Mouse (Mus musculus) megakaryocyte, embryonic 14.5 days (primary cell): ENCODE results near the gene Col6a6. TPM values are rescaled to one million over a fixed set of nuclear protein-coding genes. Genes with fewer than 3 reads are reported as not detected.

Experiments
- H3K27me3 ChIP-seq: replicated peaks from 2 replicates; pipeline ENCODE3; 2012; ENCODE audit warnings: inconsistent platforms
- H3K36me3 ChIP-seq: replicated peaks from 2 replicates; pipeline ENCODE3; 2012; ENCODE audit warnings: low read length, inconsistent platforms, mixed read lengths
- H3K4me1 ChIP-seq: 2 replicates; pipeline ENCODE4 v1.6.1; 2012; ENCODE audit warnings: inconsistent platforms
- H3K4me3 ChIP-seq: replicated peaks from 2 replicates; pipeline ENCODE3; 2012; ENCODE audit warnings: moderate library complexity, mild to moderate bottlenecking, inconsistent platforms
- H3K9me3 ChIP-seq: 2 replicates; pipeline ENCODE4 v1.6.1; 2012; ENCODE audit warnings: inconsistent platforms
- FLI1 ChIP-seq: IDR thresholded peaks from 2 replicates; pipeline ENCODE4 v1.6.1; 2012; ENCODE audit warnings: low read length, inconsistent platforms, mixed read lengths
- GATA1 ChIP-seq: IDR thresholded peaks from 3 replicates; pipeline ENCODE4 v1.6.1; 2012; ENCODE audit warnings: mixed read lengths, low read length, inconsistent platforms, borderline replicate concordance
- polyA plus RNA-seq: library from polyadenylated mRNA; stranded (reverse); fragments of >175 nt; gene quantifications from 2 replicates; pipeline ENCODE4 v1.2.3, GENCODE M21; 2012; ENCODE audit warnings: low replicate concordance; ENCODE audit not compliant: insufficient read depth

Col6a6 gene
- polyA plus RNA-seq, 1 experiment, result 0.12 TPM

GRCm38 (mm10) chr9:105689485-105689884 is 138.5 kb downstream of the Col6a6 start:
- no peak for TF ChIP-seq FLI1
- no peak for TF ChIP-seq GATA1
- Histone ChIP-seq H3K27me3 (no peaks in the 10 kb centered on the region), H3K9me3 (no peaks in the 10 kb centered on the region), H3K36me3 (peaks cover 49% of the 10 kb centered on the region), H3K4me1 (no peaks in the 10 kb centered on the region), H3K4me3 (no peak overlapping the region)

- no peaks in the 10 kb centered on the region for H3K4me1 ChIP-seq
Observed at GRCm38 (mm10) chr9:105684549-105685165, 143.3 kb downstream of the Col6a6 start.

GRCm38 (mm10) chr9:105681386-105681785 is 146.6 kb downstream of the Col6a6 start:
- Histone ChIP-seq H3K4me3 (no peak overlapping the region), H3K36me3 (peaks cover 88% of the 10 kb centered on the region), H3K9me3 (no peaks in the 10 kb centered on the region), H3K4me1 (no peaks in the 10 kb centered on the region), H3K27me3 (no peaks in the 10 kb centered on the region)
- TF ChIP-seq FLI1 (no peak), GATA1 (no peak)

More at GRCm38 (mm10) chr9:105684549-105685165, 143.3 kb downstream of the Col6a6 start:
- Histone ChIP-seq H3K27me3 (no peaks in the 10 kb centered on the region), H3K9me3 (no peaks in the 10 kb centered on the region), H3K4me3 (no peak overlapping the region), H3K36me3 (peaks cover 89% of the 10 kb centered on the region)
- TF ChIP-seq FLI1 (no peak), GATA1 (no peak)

GRCm38 (mm10) chr9:105675941-105676340 is 152.0 kb downstream of the Col6a6 start:
- H3K4me1 ChIP-seq, result peaks cover 23% of the 10 kb centered on the region
- H3K27me3 ChIP-seq, result no peaks in the 10 kb centered on the region
- no peaks in the 10 kb centered on the region for H3K9me3 ChIP-seq
- no peak overlapping the region for H3K4me3 ChIP-seq
- H3K36me3 ChIP-seq, result peaks cover 75% of the 10 kb centered on the region
- TF ChIP-seq GATA1 (no peak), FLI1 (no peak)

- peaks cover 23% of the 10 kb centered on the region for H3K4me1 ChIP-seq
- no peaks in the 10 kb centered on the region for H3K9me3 ChIP-seq
- TF ChIP-seq FLI1 (no peak), GATA1 (no peak)
- H3K36me3 ChIP-seq, result peaks cover 85% of the 10 kb centered on the region
- H3K4me3 ChIP-seq, result no peak overlapping the region
- H3K27me3 ChIP-seq, result no peaks in the 10 kb centered on the region
Observed at GRCm38 (mm10) chr9:105672032-105672431, 155.9 kb downstream of the Col6a6 start.

GRCm38 (mm10) chr9:105670916-105671315 is 157.0 kb downstream of the Col6a6 start:
- TF ChIP-seq FLI1 (no peak), GATA1 (no peak)
- Histone ChIP-seq H3K4me1 (peaks cover 22% of the 10 kb centered on the region), H3K4me3 (no peak overlapping the region), H3K36me3 (peaks cover 85% of the 10 kb centered on the region), H3K9me3 (no peaks in the 10 kb centered on the region), H3K27me3 (no peaks in the 10 kb centered on the region)

GRCm38 (mm10) chr9:105665269-105665668 is 162.7 kb downstream of the Col6a6 start:
- no peak for TF ChIP-seq GATA1
- no peak for TF ChIP-seq FLI1
- peaks cover 98% of the 10 kb centered on the region for H3K36me3 ChIP-seq
- H3K27me3 ChIP-seq, result no peaks in the 10 kb centered on the region
- peaks cover 12% of the 10 kb centered on the region for H3K4me1 ChIP-seq
- no peak overlapping the region for H3K4me3 ChIP-seq
- no peaks in the 10 kb centered on the region for H3K9me3 ChIP-seq

- Histone ChIP-seq H3K36me3 (peaks cover 94% of the 10 kb centered on the region), H3K4me1 (peaks cover 33% of the 10 kb centered on the region), H3K4me3 (no peak overlapping the region), H3K9me3 (no peaks in the 10 kb centered on the region), H3K27me3 (no peaks in the 10 kb centered on the region)
- TF ChIP-seq GATA1, result no peak
Observed at GRCm38 (mm10) chr9:105659877-105660276, 168.1 kb downstream of the Col6a6 start.

- H3K27me3 ChIP-seq, result no peaks in the 10 kb centered on the region
- H3K4me1 ChIP-seq, result peaks cover 30% of the 10 kb centered on the region
- no peaks in the 10 kb centered on the region for H3K9me3 ChIP-seq
- TF ChIP-seq FLI1 (no peak), GATA1 (no peak)
- peak overlapping the region; percentile 38 for H3K4me3 ChIP-seq
- H3K36me3 ChIP-seq, result peaks cover 94% of the 10 kb centered on the region
Observed at GRCm38 (mm10) chr9:105658216-105658615, 169.7 kb downstream of the Col6a6 start.

- peaks cover 22% of the 10 kb centered on the region for H3K4me1 ChIP-seq
- H3K9me3 ChIP-seq, result no peaks in the 10 kb centered on the region
- H3K4me3 ChIP-seq, result no peak overlapping the region
- TF ChIP-seq FLI1 (no peak), GATA1 (no peak)
- H3K36me3 ChIP-seq, result peaks cover 94% of the 10 kb centered on the region
- H3K27me3 ChIP-seq, result no peaks in the 10 kb centered on the region
Observed at GRCm38 (mm10) chr9:105656189-105656588, 171.8 kb downstream of the Col6a6 start.
